Mouse (Mus musculus): ENCODE data around the gene Gng4. TPM values are rescaled to one million over a fixed set of nuclear protein-coding genes. Genes with fewer than 3 reads are reported as not detected.

Gene Gng4
- polyA plus RNA-seq, 1 experiment from 2014 or later, result 103 TPM

DNA sequence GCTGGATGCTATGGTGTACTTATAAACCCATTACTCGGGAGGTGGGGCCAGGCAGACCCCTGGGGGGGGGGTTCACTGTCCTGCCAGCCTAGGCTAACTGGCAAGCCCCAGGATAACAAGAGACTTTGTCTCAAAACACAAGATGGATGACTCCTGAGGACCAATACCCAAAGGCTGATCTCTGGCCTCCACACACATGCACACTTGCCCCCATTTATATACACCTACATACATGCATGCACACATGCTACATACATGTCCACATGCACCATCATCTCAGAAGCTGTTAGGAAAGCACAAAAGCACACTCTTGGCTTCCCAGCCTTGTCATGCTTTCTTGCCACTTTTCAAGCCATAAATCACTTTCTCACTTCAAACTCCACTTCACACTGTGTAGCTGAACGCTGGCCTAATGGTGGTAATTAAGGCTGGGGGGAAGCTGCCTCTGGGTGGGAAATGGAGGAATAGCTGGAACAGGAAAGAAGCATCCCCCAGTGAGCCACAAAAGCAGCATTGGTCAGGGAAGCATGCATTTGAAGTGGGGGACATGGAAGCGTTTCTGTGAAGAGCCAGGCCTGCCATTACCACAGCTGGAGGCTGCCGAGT is 46.7 kb downstream of the Gng4 start:
- H3K9ac ChIP-seq (ENCODE audit: low read depth, low read length), result no peak overlapping the region
- ATAC-seq, result no peak
- 53% methylated on average over 4 of the region's 4 CpGs for WGBS
- no peaks in the 10 kb centered on the region for H3K9me3 ChIP-seq (replicated peaks; ENCODE audit: control insufficient read depth, low read length, poor library complexity, severe bottlenecking)
- H3K27me3 ChIP-seq (ENCODE audit: control insufficient read depth, insufficient read depth, low read depth, low read length), result no peaks in the 10 kb centered on the region
- no peak overlapping the region for H3K4me3 ChIP-seq (ENCODE audit: low read depth, low read length)
- no peak overlapping the region for H3K4me2 ChIP-seq (ENCODE audit: low read length)
- no peak overlapping the region for H3K27ac ChIP-seq (ENCODE audit: low read length)
- no peaks in the 10 kb centered on the region for H3K36me3 ChIP-seq (ENCODE audit: control insufficient read depth, insufficient read depth, low read length)
- no peaks in the 10 kb centered on the region for H3K4me1 ChIP-seq (ENCODE audit: control insufficient read depth, insufficient read depth, low read length)

DNA sequence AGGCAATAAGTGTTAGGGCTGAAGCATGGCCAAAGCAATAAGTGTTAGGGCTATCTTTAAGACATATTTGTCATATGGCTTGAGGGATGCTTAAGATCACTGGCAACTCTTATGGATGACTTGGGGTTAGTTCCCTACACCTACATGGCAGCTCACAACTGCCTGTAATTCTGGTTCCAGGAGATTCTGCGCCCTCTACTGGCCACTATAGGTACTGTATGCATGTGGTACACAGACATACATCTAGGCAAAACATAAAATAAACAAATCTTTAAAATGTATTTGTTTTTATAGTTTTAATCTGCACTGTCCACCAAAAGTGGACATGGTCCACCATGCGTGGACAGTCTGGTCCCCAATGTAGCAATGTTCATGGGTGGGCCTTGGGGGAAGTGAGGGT is 51.3 kb downstream of the Gng4 start:
- Histone ChIP-seq H3K4me2 (ENCODE audit: low read length) (no peak overlapping the region), H3K9ac (ENCODE audit: low read depth, low read length) (no peak overlapping the region), H3K4me1 (ENCODE audit: control insufficient read depth, insufficient read depth, low read length) (no peaks in the 10 kb centered on the region), H3K27me3 (ENCODE audit: control insufficient read depth, insufficient read depth, low read depth, low read length) (no peaks in the 10 kb centered on the region), H3K4me3 (ENCODE audit: low read depth, low read length) (no peak overlapping the region), H3K9me3 (replicated peaks; ENCODE audit: control insufficient read depth, low read length, poor library complexity, severe bottlenecking) (peaks cover 5% of the 10 kb centered on the region), H3K36me3 (ENCODE audit: control insufficient read depth, insufficient read depth, low read length) (no peaks in the 10 kb centered on the region), H3K27ac (ENCODE audit: low read length) (no peak overlapping the region)
- ATAC-seq, result no peak
- WGBS, result 62% methylated on average over 2 of the region's 2 CpGs

- Histone ChIP-seq H3K9me3 (replicated peaks; ENCODE audit: control insufficient read depth, low read length, poor library complexity, severe bottlenecking) (no peaks in the 10 kb centered on the region), H3K4me2 (ENCODE audit: low read length) (no peak overlapping the region), H3K27me3 (ENCODE audit: control insufficient read depth, insufficient read depth, low read depth, low read length) (no peaks in the 10 kb centered on the region), H3K4me1 (ENCODE audit: control insufficient read depth, insufficient read depth, low read length) (no peaks in the 10 kb centered on the region), H3K36me3 (ENCODE audit: control insufficient read depth, insufficient read depth, low read length) (no peaks in the 10 kb centered on the region), H3K9ac (ENCODE audit: low read depth, low read length) (no peak overlapping the region), H3K4me3 (ENCODE audit: low read depth, low read length) (no peak overlapping the region), H3K27ac (ENCODE audit: low read length) (no peak overlapping the region)
- no peak for ATAC-seq
- WGBS, result 76% methylated on average over 4 of the region's 4 CpGs
Observed at GRCm38 (mm10) chr13:13845021-13845420, 61.2 kb downstream of the Gng4 start.

DNA sequence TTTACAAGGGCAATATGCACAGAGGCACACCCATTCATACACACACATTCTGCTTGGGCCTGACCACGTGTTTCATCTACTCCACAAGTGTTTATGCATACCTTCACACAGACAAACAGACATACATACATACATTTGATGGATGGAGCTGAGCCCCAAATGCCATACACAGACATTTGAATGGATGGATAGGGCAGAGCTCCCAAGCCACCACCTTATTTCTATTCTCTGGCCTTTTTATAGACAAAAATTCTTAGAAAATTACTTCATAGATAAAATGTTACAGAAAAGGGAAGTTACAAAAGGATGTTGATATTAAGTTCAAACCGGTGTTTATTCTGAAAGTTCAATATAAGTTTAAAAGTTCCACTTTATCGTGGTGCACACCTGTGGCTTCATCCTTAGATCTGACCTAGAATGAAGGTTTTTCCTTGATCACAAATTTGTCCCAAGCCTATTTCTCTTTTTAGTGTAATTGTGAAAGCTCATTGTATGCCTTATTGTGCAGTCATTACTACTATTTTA is 63.3 kb downstream of the Gng4 start:
- H3K4me3 ChIP-seq (ENCODE audit: low read depth, low read length), result no peak overlapping the region
- no peak overlapping the region for H3K27ac ChIP-seq (ENCODE audit: low read length)
- ATAC-seq, result no peak
- whole genome bisulfite sequencing, result 82% methylated on average over 3 of the region's 3 CpGs
- H3K36me3 ChIP-seq (ENCODE audit: control insufficient read depth, insufficient read depth, low read length), result no peaks in the 10 kb centered on the region
- H3K4me2 ChIP-seq (ENCODE audit: low read length), result no peak overlapping the region
- H3K9me3 ChIP-seq (replicated peaks; ENCODE audit: control insufficient read depth, low read length, poor library complexity, severe bottlenecking), result no peaks in the 10 kb centered on the region
- no peaks in the 10 kb centered on the region for H3K27me3 ChIP-seq (ENCODE audit: control insufficient read depth, insufficient read depth, low read depth, low read length)
- no peak overlapping the region for H3K9ac ChIP-seq (ENCODE audit: low read depth, low read length)
- no peaks in the 10 kb centered on the region for H3K4me1 ChIP-seq (ENCODE audit: control insufficient read depth, insufficient read depth, low read length)

DNA sequence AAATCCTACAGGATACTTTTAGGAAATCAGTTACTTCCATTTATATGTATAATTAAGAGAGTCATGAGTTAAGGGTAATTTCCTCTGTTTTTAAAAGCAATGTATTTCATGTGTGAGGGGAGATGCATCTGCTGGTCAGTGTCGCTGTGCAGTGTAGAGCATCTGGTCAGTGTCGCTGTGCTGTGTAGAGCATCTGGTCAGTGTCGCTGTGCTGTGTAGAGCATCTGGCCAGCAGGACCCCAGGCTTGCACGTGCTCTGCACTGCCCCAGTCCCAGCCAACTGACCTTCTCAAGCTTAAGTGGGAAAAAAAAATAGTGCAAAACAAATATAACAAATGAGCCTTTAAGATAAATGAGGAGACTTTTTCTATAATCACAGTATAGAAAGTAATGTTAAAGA is 73.3 kb downstream of the Gng4 start:
- H3K9ac ChIP-seq (ENCODE audit: low read depth, low read length), result no peak overlapping the region
- no peaks in the 10 kb centered on the region for H3K27me3 ChIP-seq (ENCODE audit: control insufficient read depth, insufficient read depth, low read depth, low read length)
- 81% methylated on average over 4 of the region's 4 CpGs for WGBS
- no peaks in the 10 kb centered on the region for H3K36me3 ChIP-seq (ENCODE audit: control insufficient read depth, insufficient read depth, low read length)
- no peak overlapping the region for H3K4me2 ChIP-seq (ENCODE audit: low read length)
- H3K9me3 ChIP-seq (replicated peaks; ENCODE audit: control insufficient read depth, low read length, poor library complexity, severe bottlenecking), result no peaks in the 10 kb centered on the region
- ATAC-seq, result no peak
- H3K27ac ChIP-seq (ENCODE audit: low read length), result no peak overlapping the region
- H3K4me3 ChIP-seq (ENCODE audit: low read depth, low read length), result no peak overlapping the region
- H3K4me1 ChIP-seq (ENCODE audit: control insufficient read depth, insufficient read depth, low read length), result no peaks in the 10 kb centered on the region

DNA sequence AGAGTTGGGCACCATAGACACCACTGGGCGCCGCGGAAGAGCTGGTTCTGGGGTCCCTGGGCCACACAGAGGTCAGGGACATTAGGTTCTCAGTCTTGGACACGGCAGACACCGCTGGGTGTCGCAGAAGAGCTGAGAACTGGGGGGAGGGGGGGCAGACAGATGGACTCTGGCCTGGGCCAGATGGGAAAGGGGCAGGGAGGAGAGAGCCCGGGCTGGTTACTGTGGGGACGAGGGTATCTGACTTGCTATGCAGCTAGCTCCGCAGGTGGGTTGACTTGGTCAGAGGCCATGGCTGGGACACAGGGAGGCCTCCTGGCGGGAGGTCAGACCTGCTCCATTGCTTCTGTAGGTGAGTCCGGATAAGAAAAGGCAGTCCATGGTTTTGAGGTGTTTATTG is 78.5 kb downstream of the Gng4 start:
- no peak for ATAC-seq
- no peak overlapping the region for H3K9ac ChIP-seq (ENCODE audit: low read depth, low read length)
- WGBS, result 49% methylated on average over 11 of the region's 11 CpGs

GRCm38 (mm10) chr13:13862941-13863340 is 79.1 kb downstream of the Gng4 start:
- Histone ChIP-seq H3K4me3 (ENCODE audit: low read depth, low read length) (no peak overlapping the region), H3K4me1 (ENCODE audit: control insufficient read depth, insufficient read depth, low read length) (no peaks in the 10 kb centered on the region), H3K9me3 (replicated peaks; ENCODE audit: control insufficient read depth, low read length, poor library complexity, severe bottlenecking) (no peaks in the 10 kb centered on the region), H3K27ac (ENCODE audit: low read length) (no peak overlapping the region), H3K36me3 (ENCODE audit: control insufficient read depth, insufficient read depth, low read length) (no peaks in the 10 kb centered on the region), H3K27me3 (ENCODE audit: control insufficient read depth, insufficient read depth, low read depth, low read length) (no peaks in the 10 kb centered on the region), H3K9ac (ENCODE audit: low read depth, low read length) (no peak overlapping the region), H3K4me2 (ENCODE audit: low read length) (no peak overlapping the region)
- 58% methylated on average over 6 of the region's 6 CpGs for WGBS
- no peak for ATAC-seq

More for the DNA sequence above, 78.5 kb downstream of the Gng4 start:
- no peaks in the 10 kb centered on the region for H3K36me3 ChIP-seq (ENCODE audit: control insufficient read depth, insufficient read depth, low read length)
- no peak overlapping the region for H3K4me3 ChIP-seq (ENCODE audit: low read depth, low read length)
- no peaks in the 10 kb centered on the region for H3K4me1 ChIP-seq (ENCODE audit: control insufficient read depth, insufficient read depth, low read length)
- no peak overlapping the region for H3K4me2 ChIP-seq (ENCODE audit: low read length)
- H3K9me3 ChIP-seq (replicated peaks; ENCODE audit: control insufficient read depth, low read length, poor library complexity, severe bottlenecking), result no peaks in the 10 kb centered on the region
- H3K27me3 ChIP-seq (ENCODE audit: control insufficient read depth, insufficient read depth, low read depth, low read length), result no peaks in the 10 kb centered on the region
- H3K27ac ChIP-seq (ENCODE audit: low read length), result no peak overlapping the region

- Histone ChIP-seq H3K9ac (ENCODE audit: low read depth, low read length) (no peak overlapping the region), H3K4me2 (ENCODE audit: low read length) (no peak overlapping the region), H3K36me3 (ENCODE audit: control insufficient read depth, insufficient read depth, low read length) (no peaks in the 10 kb centered on the region), H3K4me1 (ENCODE audit: control insufficient read depth, insufficient read depth, low read length) (no peaks in the 10 kb centered on the region), H3K27ac (ENCODE audit: low read length) (no peak overlapping the region), H3K4me3 (ENCODE audit: low read depth, low read length) (no peak overlapping the region), H3K27me3 (ENCODE audit: control insufficient read depth, insufficient read depth, low read depth, low read length) (no peaks in the 10 kb centered on the region), H3K9me3 (replicated peaks; ENCODE audit: control insufficient read depth, low read length, poor library complexity, severe bottlenecking) (no peaks in the 10 kb centered on the region)
- ATAC-seq, result no peak
- WGBS, result 64% methylated on average over 2 of the region's 2 CpGs
Observed at GRCm38 (mm10) chr13:13866339-13866738, 82.5 kb downstream of the Gng4 start.

- H3K36me3 ChIP-seq (ENCODE audit: control insufficient read depth, insufficient read depth, low read length), result no peaks in the 10 kb centered on the region
- H3K27me3 ChIP-seq (ENCODE audit: control insufficient read depth, insufficient read depth, low read depth, low read length), result no peaks in the 10 kb centered on the region
- H3K27ac ChIP-seq (ENCODE audit: low read length), result no peak overlapping the region
- H3K4me3 ChIP-seq (ENCODE audit: low read depth, low read length), result no peak overlapping the region
- H3K4me1 ChIP-seq (ENCODE audit: control insufficient read depth, insufficient read depth, low read length), result no peaks in the 10 kb centered on the region
- 0 out of 2 replicates have a peak, but pooled peaks have one; percentile 21 for ATAC-seq
- no peaks in the 10 kb centered on the region for H3K9me3 ChIP-seq (replicated peaks; ENCODE audit: control insufficient read depth, low read length, poor library complexity, severe bottlenecking)
- H3K9ac ChIP-seq (ENCODE audit: low read depth, low read length), result no peak overlapping the region
- 92% methylated on average over 2 of the region's 2 CpGs for WGBS
- H3K4me2 ChIP-seq (ENCODE audit: low read length), result no peak overlapping the region
Observed at GRCm38 (mm10) chr13:13867078-13867759, 83.4 kb downstream of the Gng4 start.
